Mouse (Mus musculus) neural tube, postnatal 0 days (tissue): ENCODE measurements around the gene Gm20661. TPM values are rescaled to one million over a fixed set of nuclear protein-coding genes. Genes with fewer than 3 reads are reported as not detected.

Experiments used
- polyA plus RNA-seq: library from polyadenylated mRNA; unstranded; fragments of >200 nt; fragmentation: Nextera tagmentation; extraction: Ambion mirVana; gene quantifications from 2 replicates; pipeline ENCODE4 v1.2.1, GENCODE M21; 2015

Gene Gm20661
- 0.36 and 0.93 TPM in 2 replicates for polyA plus RNA-seq

GRCm38 (mm10) chr9:107982681-107983346 lies at the start of gene Gm20661:
Gene Gm20661 (plus strand): TSS chr9:107983058.

GRCm38 (mm10) chr9:107935374-107935773 lies 47.5 kb upstream of the Gm20661 start, which contains the start of gene Camkv:
Gene Camkv (plus strand): TSS chr9:107935674.

GRCm38 (mm10) chr9:107949922-107950235 lies 33.0 kb upstream of the Gm20661 start, which contains the start of gene Traip:
Gene Traip (plus strand): TSS chr9:107950136.

GRCm38 (mm10) chr9:107975399-107976386 lies 7.2 kb upstream of the Gm20661 start, which contains the start of gene Uba7:
Gene Uba7 (plus strand): TSS chr9:107975505.

GRCm38 (mm10) chr9:107985131-107986119 lies 2.6 kb downstream of the Gm20661 start, which contains the start of gene Inka1:
Gene Inka1 (minus strand): TSS chr9:107985879.

GRCm38 (mm10) chr9:107992197-107992596 lies 9.3 kb downstream of the Gm20661 start, which contains the start of gene Cdhr4:
Gene Cdhr4 (plus strand): TSS chr9:107992497.

GRCm38 (mm10) chr9:107996049-107996448 lies 13.2 kb downstream of the Gm20661 start, which contains the start of gene Gm20662:
Gene Gm20662 (plus strand): TSS chr9:107996349.

GRCm38 (mm10) chr9:108001922-108002770 lies 19.3 kb downstream of the Gm20661 start, which contains the start of gene Ip6k1:
Gene Ip6k1 (plus strand): TSS chr9:108002501.

Other genes starting within 250 kb of the Gm20661 start
- gene Rbm5, start 212.1 kb upstream of the Gm20661 start, polyA plus RNA-seq = 136 and 143 TPM in 2 replicates
- gene Rbm6, start 109.8 kb upstream of the Gm20661 start, polyA plus RNA-seq = 50.8 and 55.7 TPM in 2 replicates
- 13.8 and 15.2 TPM in 2 replicates for gene Mon1a, start 94.9 kb upstream of the Gm20661 start, polyA plus RNA-seq
- 1.4 and 1.6 TPM in 2 replicates for gene Mst1r, start 76.2 kb upstream of the Gm20661 start, polyA plus RNA-seq
- not detected in 2 replicates for gene Actl11, start 54.6 kb upstream of the Gm20661 start, polyA plus RNA-seq
- 83.3 and 101 TPM in 2 replicates for gene Camkv, start 47.4 kb upstream of the Gm20661 start, polyA plus RNA-seq
- 5.1 and 7.6 TPM in 2 replicates for gene Traip, start 32.9 kb upstream of the Gm20661 start, polyA plus RNA-seq
- 8.6 and 10.5 TPM in 2 replicates for gene Uba7, start 7.6 kb upstream of the Gm20661 start, polyA plus RNA-seq
- 19.8 and 20.4 TPM in 2 replicates for gene Inka1, start 2.8 kb downstream of the Gm20661 start, polyA plus RNA-seq
- gene Cdhr4, start 9.4 kb downstream of the Gm20661 start, polyA plus RNA-seq = 1.2 and 2.5 TPM in 2 replicates
- 0.74 and 0.92 TPM in 2 replicates for gene Gm20662, start 13.3 kb downstream of the Gm20661 start, polyA plus RNA-seq
- 76.1 and 83.1 TPM in 2 replicates for gene Ip6k1, start 19.4 kb downstream of the Gm20661 start, polyA plus RNA-seq
- gene Gmppb, start 66.2 kb downstream of the Gm20661 start, polyA plus RNA-seq = 21.2 and 23.7 TPM in 2 replicates
- 1.9 and 2.3 TPM in 2 replicates for gene Amigo3, start 70.1 kb downstream of the Gm20661 start, polyA plus RNA-seq
- 0.25 TPM in 1 of 2 replicates, not detected in the other for gene Mst1, start 97.4 kb downstream of the Gm20661 start, polyA plus RNA-seq
- gene Rnf123, start 100.3 kb downstream of the Gm20661 start, polyA plus RNA-seq = 32.1 and 42.2 TPM in 2 replicates
- gene Apeh, start 111.5 kb downstream of the Gm20661 start, polyA plus RNA-seq = 43.7 and 50.4 TPM in 2 replicates
- gene Bsn, start 207.3 kb downstream of the Gm20661 start, polyA plus RNA-seq = 8.2 and 11.6 TPM in 2 replicates